Mouse (Mus musculus): Measurements from ENCODE around the gene Poln. TPM values are rescaled to one million over a fixed set of nuclear protein-coding genes. Genes with fewer than 3 reads are reported as not detected.

The Poln gene
- polyA plus RNA-seq, 2 experiments, result 0.32 to 0.57 TPM

DNA sequence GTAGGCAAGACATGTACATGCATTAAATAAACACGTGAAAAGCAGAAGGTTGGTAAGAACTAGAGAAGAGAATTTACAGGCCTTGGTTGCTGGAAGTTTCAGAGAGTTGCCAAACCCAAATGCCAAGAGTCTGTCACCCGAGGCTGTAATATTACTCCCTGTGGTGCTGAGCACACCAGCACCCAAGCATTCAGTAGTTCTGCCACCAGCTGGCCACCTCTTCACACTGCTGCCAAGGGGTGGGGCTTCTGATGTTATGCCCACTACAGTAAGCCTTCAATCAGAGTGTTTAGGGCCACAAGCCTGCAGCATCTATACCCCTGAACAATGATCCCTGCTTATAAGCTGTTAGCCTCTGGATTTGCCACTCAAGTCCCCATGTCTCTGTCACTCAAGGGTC lies 32.1 kb upstream of the Poln start:
- H3K27me3 ChIP-seq (ENCODE audit: control insufficient read depth, insufficient read depth, low read length), result no peaks in the 10 kb centered on the region
- no peak overlapping the region for H3K27ac ChIP-seq
- DNase-seq (ENCODE audit: low read depth in 3 of 3, low spot score in 3 of 3) (no peak), ATAC-seq (ENCODE audit: insufficient read depth) (no peak)
- H3K36me3 ChIP-seq (replicated peaks; ENCODE audit: control insufficient read depth, insufficient read depth, low read depth), result no peaks in the 10 kb centered on the region
- no peaks in the 10 kb centered on the region for H3K4me1 ChIP-seq (replicated peaks; ENCODE audit: control insufficient read depth in 2 of 2, insufficient read depth in 2 of 2, low read length in 1 of 2)
- H3K9me3 ChIP-seq (ENCODE audit: control insufficient read depth, low read length), result no peaks in the 10 kb centered on the region
- H3K9ac ChIP-seq (replicated peaks), result no peak overlapping the region
- TF ChIP-seq CTCF (IDR thresholded peaks at IDR 0.05; ENCODE audit: low read depth), result no peak
- TF ChIP-seq EP300 (IDR thresholded peaks at IDR 0.05; ENCODE audit: low read depth), result no peak
- H3K4me2 ChIP-seq (ENCODE audit: low read depth), result no peak overlapping the region
- no peak overlapping the region for H3K4me3 ChIP-seq (ENCODE audit: insufficient read depth in 1 of 2, low read depth in 2 of 2, low read length in 2 of 2)
- WGBS (ENCODE audit: insufficient replicate concordance), result 31% methylated on average over 2 of the region's 2 CpGs

DNA sequence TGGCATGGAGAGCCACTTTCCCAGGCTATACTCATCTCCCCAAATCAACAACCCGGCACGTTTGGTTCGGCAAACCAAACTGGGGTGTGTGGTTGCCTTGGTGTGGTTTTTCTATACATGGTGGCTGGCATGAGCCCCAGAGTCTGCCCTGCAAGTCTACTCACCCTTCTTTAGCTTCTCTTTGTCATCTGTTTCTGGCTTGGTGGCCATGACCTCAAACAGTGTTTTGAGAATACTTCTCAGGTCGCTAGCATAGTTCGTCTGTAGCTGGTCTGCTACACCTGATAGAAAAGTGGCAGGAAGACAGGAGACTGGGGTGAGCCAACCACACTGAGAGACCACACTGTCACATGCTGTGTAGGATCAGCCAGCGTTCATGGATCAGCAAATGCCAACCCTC lies 29.4 kb upstream of the Poln start:
- Histone ChIP-seq H3K9me3 (ENCODE audit: control insufficient read depth, low read length) (no peaks in the 10 kb centered on the region), H3K4me3 (ENCODE audit: insufficient read depth in 1 of 2, low read depth in 2 of 2, low read length in 2 of 2) (no peak overlapping the region), H3K36me3 (replicated peaks; ENCODE audit: control insufficient read depth, insufficient read depth, low read depth) (no peaks in the 10 kb centered on the region), H3K9ac (replicated peaks) (no peak overlapping the region), H3K4me2 (ENCODE audit: low read depth) (no peak overlapping the region), H3K4me1 (replicated peaks; ENCODE audit: control insufficient read depth in 2 of 2, insufficient read depth in 2 of 2, low read length in 1 of 2) (no peaks in the 10 kb centered on the region), H3K27me3 (ENCODE audit: control insufficient read depth, insufficient read depth, low read length) (no peaks in the 10 kb centered on the region), H3K27ac (no peak overlapping the region)
- no peak for DNase-seq (ENCODE audit: low read depth in 3 of 3, low spot score in 3 of 3)
- 66% methylated on average over 6 of the region's 6 CpGs for WGBS (ENCODE audit: insufficient replicate concordance)
- no peak for ATAC-seq (ENCODE audit: insufficient read depth)
- TF ChIP-seq EP300 (IDR thresholded peaks at IDR 0.05; ENCODE audit: low read depth) (no peak), CTCF (IDR thresholded peaks at IDR 0.05; ENCODE audit: low read depth) (no peak)

DNA sequence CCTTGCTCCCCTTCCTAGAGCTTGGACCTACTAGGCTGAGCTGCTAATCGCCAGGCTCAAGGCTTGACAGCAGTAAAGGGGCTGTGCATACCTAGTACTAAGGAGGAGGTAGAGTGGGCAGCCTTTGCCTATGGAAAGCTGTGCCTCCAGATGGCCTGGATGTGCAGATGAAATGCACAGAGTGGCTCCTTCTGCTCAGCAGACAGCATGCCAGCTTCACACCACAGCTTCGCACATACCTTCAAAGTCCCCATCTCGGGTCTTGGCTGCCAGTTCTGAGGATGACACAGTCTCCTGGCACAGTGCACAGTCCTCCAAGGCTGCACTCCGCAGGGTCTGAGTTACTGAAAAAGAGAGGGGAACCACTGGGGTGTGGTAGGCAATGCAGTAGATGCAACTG lies 28.0 kb upstream of the Poln start:
- WGBS (ENCODE audit: insufficient replicate concordance), result 57% methylated on average over 4 of the region's 4 CpGs
- Histone ChIP-seq H3K36me3 (replicated peaks; ENCODE audit: control insufficient read depth, insufficient read depth, low read depth) (no peaks in the 10 kb centered on the region), H3K27me3 (ENCODE audit: control insufficient read depth, insufficient read depth, low read length) (no peaks in the 10 kb centered on the region), H3K4me2 (ENCODE audit: low read depth) (no peak overlapping the region), H3K27ac (no peak overlapping the region), H3K4me1 (replicated peaks; ENCODE audit: control insufficient read depth in 2 of 2, insufficient read depth in 2 of 2, low read length in 1 of 2) (no peaks in the 10 kb centered on the region), H3K9ac (replicated peaks) (no peak overlapping the region), H3K9me3 (ENCODE audit: control insufficient read depth, low read length) (no peaks in the 10 kb centered on the region), H3K4me3 (ENCODE audit: insufficient read depth in 1 of 2, low read depth in 2 of 2, low read length in 2 of 2) (no peak overlapping the region)
- no peak for DNase-seq (ENCODE audit: low read depth in 3 of 3, low spot score in 3 of 3)
- no peak for ATAC-seq (ENCODE audit: insufficient read depth)
- TF ChIP-seq EP300 (IDR thresholded peaks at IDR 0.05; ENCODE audit: low read depth) (no peak), CTCF (IDR thresholded peaks at IDR 0.05; ENCODE audit: low read depth) (no peak)

DNA sequence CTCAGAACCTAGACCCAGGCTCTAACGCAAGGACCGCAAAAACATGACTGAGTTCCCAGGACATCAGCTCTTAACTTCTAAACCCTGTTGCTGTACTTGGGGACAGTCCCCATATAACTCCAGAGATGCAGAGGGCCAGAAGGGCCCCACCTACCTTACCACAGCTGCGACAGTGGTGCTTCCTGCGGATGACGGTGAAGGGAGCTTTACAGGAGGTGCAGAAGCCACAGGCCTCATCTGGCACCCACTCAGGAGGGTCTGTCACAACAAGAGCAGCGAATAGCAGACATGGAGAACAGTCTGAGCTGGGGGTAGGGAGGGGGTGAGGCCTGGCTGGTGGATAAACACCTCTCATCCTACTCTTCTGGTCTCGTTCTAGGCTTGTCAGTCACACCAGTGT lies 27.2 kb upstream of the Poln start:
- 38% methylated on average over 7 of the region's 7 CpGs for WGBS (ENCODE audit: insufficient replicate concordance)
- H3K4me3 ChIP-seq (ENCODE audit: insufficient read depth in 1 of 2, low read depth in 2 of 2, low read length in 2 of 2), result no peak overlapping the region
- no peak overlapping the region for H3K9ac ChIP-seq (replicated peaks)
- no peak for ATAC-seq (ENCODE audit: insufficient read depth)
- no peak for DNase-seq (ENCODE audit: low read depth in 3 of 3, low spot score in 3 of 3)
- no peak for TF ChIP-seq EP300 (IDR thresholded peaks at IDR 0.05; ENCODE audit: low read depth)
- H3K27me3 ChIP-seq (ENCODE audit: control insufficient read depth, insufficient read depth, low read length), result no peaks in the 10 kb centered on the region
- H3K9me3 ChIP-seq (ENCODE audit: control insufficient read depth, low read length), result no peaks in the 10 kb centered on the region
- no peaks in the 10 kb centered on the region for H3K36me3 ChIP-seq (replicated peaks; ENCODE audit: control insufficient read depth, insufficient read depth, low read depth)
- no peak overlapping the region for H3K27ac ChIP-seq
- H3K4me1 ChIP-seq (replicated peaks; ENCODE audit: control insufficient read depth in 2 of 2, insufficient read depth in 2 of 2, low read length in 1 of 2), result no peaks in the 10 kb centered on the region
- no peak overlapping the region for H3K4me2 ChIP-seq (ENCODE audit: low read depth)

DNA sequence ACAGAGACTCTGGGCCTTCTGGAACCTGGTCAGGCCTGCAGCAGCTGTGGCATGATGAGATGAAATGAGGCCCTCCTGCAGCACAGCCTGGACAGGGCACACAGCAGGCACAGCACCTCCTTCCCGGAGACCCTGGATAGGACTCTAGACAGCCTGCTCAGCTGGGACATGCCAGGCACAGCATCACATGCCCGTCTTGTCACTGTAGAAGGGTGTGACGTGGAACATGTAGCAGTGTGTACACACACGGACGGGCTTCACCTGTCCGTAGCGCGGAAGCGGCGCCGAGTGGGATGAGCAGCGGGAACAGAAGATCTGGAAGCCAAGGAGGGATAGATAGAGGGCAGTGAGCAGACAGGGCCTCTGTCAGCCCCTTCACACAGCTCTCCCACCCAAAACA lies 26.5 kb upstream of the Poln start:
- no peaks in the 10 kb centered on the region for H3K27me3 ChIP-seq (ENCODE audit: control insufficient read depth, insufficient read depth, low read length)
- no peak for ATAC-seq (ENCODE audit: insufficient read depth)
- no peak overlapping the region for H3K4me2 ChIP-seq (ENCODE audit: low read depth)
- no peaks in the 10 kb centered on the region for H3K9me3 ChIP-seq (ENCODE audit: control insufficient read depth, low read length)
- no peaks in the 10 kb centered on the region for H3K4me1 ChIP-seq (replicated peaks; ENCODE audit: control insufficient read depth in 2 of 2, insufficient read depth in 2 of 2, low read length in 1 of 2)
- no peaks in the 10 kb centered on the region for H3K36me3 ChIP-seq (replicated peaks; ENCODE audit: control insufficient read depth, insufficient read depth, low read depth)
- H3K27ac ChIP-seq, result no peak overlapping the region
- no peak for DNase-seq (ENCODE audit: low read depth in 3 of 3, low spot score in 3 of 3)
- TF ChIP-seq CTCF (IDR thresholded peaks at IDR 0.05; ENCODE audit: low read depth) (no peak), EP300 (IDR thresholded peaks at IDR 0.05; ENCODE audit: low read depth) (no peak)
- WGBS (ENCODE audit: insufficient replicate concordance), result 78% methylated on average over 12 of the region's 12 CpGs
- no peak overlapping the region for H3K4me3 ChIP-seq (ENCODE audit: insufficient read depth in 1 of 2, low read depth in 2 of 2, low read length in 2 of 2)
- no peak overlapping the region for H3K9ac ChIP-seq (replicated peaks)

Measured in liver, embryonic 14.5 days (tissue).